Mouse (Mus musculus): ENCODE measurements around the gene Rho. TPM values are rescaled to one million over a fixed set of nuclear protein-coding genes. Genes with fewer than 3 reads are reported as not detected.

Rho gene
- polyA plus RNA-seq, 1 experiment from 2014 or later, result not detected

- Histone ChIP-seq H3K9me3 (replicated peaks; ENCODE audit: control insufficient read depth, low read length) (no peaks in the 10 kb centered on the region), H3K36me3 (ENCODE audit: control insufficient read depth, insufficient read depth) (no peaks in the 10 kb centered on the region), H3K27ac (ENCODE audit: low read length) (peak overlapping the region; percentile 14; the same call in 1 of the 2 replicates), H3K9ac (ENCODE audit: low read depth, low read length) (no peak overlapping the region), H3K4me2 (ENCODE audit: low read depth, low read length) (no peak overlapping the region), H3K4me3 (ENCODE audit: low read depth, low read length) (no peak overlapping the region), H3K4me1 (ENCODE audit: control insufficient read depth, low read depth, low read length) (peaks cover 7% of the 10 kb centered on the region), H3K27me3 (ENCODE audit: control insufficient read depth, insufficient read depth, low read depth, low read length) (no peaks in the 10 kb centered on the region)
- 15% methylated on average over 3 of the region's 3 CpGs for WGBS (ENCODE audit: insufficient replicate concordance)
- no peak for ATAC-seq (ENCODE audit: low read depth)
These were observed 22.5 kb upstream of the Rho start for GRCm38 (mm10) chr6:115909052-115909451.

- no peaks in the 10 kb centered on the region for H3K36me3 ChIP-seq (ENCODE audit: control insufficient read depth, insufficient read depth)
- H3K9me3 ChIP-seq (replicated peaks; ENCODE audit: control insufficient read depth, low read length), result no peaks in the 10 kb centered on the region
- ATAC-seq (ENCODE audit: low read depth), result peak; percentile 47
- peaks cover 7% of the 10 kb centered on the region for H3K4me1 ChIP-seq (ENCODE audit: control insufficient read depth, low read depth, low read length)
- H3K27me3 ChIP-seq (ENCODE audit: control insufficient read depth, insufficient read depth, low read depth, low read length), result no peaks in the 10 kb centered on the region
- H3K9ac ChIP-seq (ENCODE audit: low read depth, low read length), result no peak overlapping the region
- H3K4me3 ChIP-seq (ENCODE audit: low read depth, low read length), result no peak overlapping the region
- WGBS (ENCODE audit: insufficient replicate concordance), result 30% methylated on average over 8 of the region's 8 CpGs
- H3K4me2 ChIP-seq (ENCODE audit: low read depth, low read length), result no peak overlapping the region
- no peak overlapping the region for H3K27ac ChIP-seq (ENCODE audit: low read length)
These were observed 21.6 kb upstream of the Rho start for GRCm38 (mm10) chr6:115909940-115910339.

- Histone ChIP-seq H3K36me3 (ENCODE audit: control insufficient read depth, insufficient read depth) (no peaks in the 10 kb centered on the region), H3K4me2 (ENCODE audit: low read depth, low read length) (no peak overlapping the region), H3K4me1 (ENCODE audit: control insufficient read depth, low read depth, low read length) (peaks cover 7% of the 10 kb centered on the region), H3K4me3 (ENCODE audit: low read depth, low read length) (no peak overlapping the region), H3K9me3 (replicated peaks; ENCODE audit: control insufficient read depth, low read length) (no peaks in the 10 kb centered on the region), H3K9ac (ENCODE audit: low read depth, low read length) (no peak overlapping the region), H3K27ac (ENCODE audit: low read length) (no peak overlapping the region), H3K27me3 (ENCODE audit: control insufficient read depth, insufficient read depth, low read depth, low read length) (no peaks in the 10 kb centered on the region)
- ATAC-seq (ENCODE audit: low read depth), result no peak
- 58% methylated on average over 6 of the region's 6 CpGs for WGBS (ENCODE audit: insufficient replicate concordance)
These were observed 19.8 kb upstream of the Rho start for GRCm38 (mm10) chr6:115911763-115912162.

GRCm38 (mm10) chr6:115913482-115913881, 18.1 kb upstream of the Rho start:
- no peaks in the 10 kb centered on the region for H3K36me3 ChIP-seq (ENCODE audit: control insufficient read depth, insufficient read depth)
- no peak overlapping the region for H3K4me3 ChIP-seq (ENCODE audit: low read depth, low read length)
- no peak overlapping the region for H3K9ac ChIP-seq (ENCODE audit: low read depth, low read length)
- no peak for ATAC-seq (ENCODE audit: low read depth)
- WGBS (ENCODE audit: insufficient replicate concordance), result 75% methylated on average over 10 of the region's 10 CpGs
- no peaks in the 10 kb centered on the region for H3K27me3 ChIP-seq (ENCODE audit: control insufficient read depth, insufficient read depth, low read depth, low read length)
- H3K9me3 ChIP-seq (replicated peaks; ENCODE audit: control insufficient read depth, low read length), result no peaks in the 10 kb centered on the region
- no peak overlapping the region for H3K27ac ChIP-seq (ENCODE audit: low read length)
- peaks cover 3% of the 10 kb centered on the region for H3K4me1 ChIP-seq (ENCODE audit: control insufficient read depth, low read depth, low read length)
- H3K4me2 ChIP-seq (ENCODE audit: low read depth, low read length), result no peak overlapping the region

GRCm38 (mm10) chr6:115914511-115915202, 16.9 kb upstream of the Rho start:
- H3K27me3 ChIP-seq (ENCODE audit: control insufficient read depth, insufficient read depth, low read depth, low read length), result no peaks in the 10 kb centered on the region
- no peak overlapping the region for H3K4me3 ChIP-seq (ENCODE audit: low read depth, low read length)
- ATAC-seq (ENCODE audit: low read depth), result no peak
- H3K9me3 ChIP-seq (replicated peaks; ENCODE audit: control insufficient read depth, low read length), result no peaks in the 10 kb centered on the region
- H3K9ac ChIP-seq (ENCODE audit: low read depth, low read length), result no peak overlapping the region
- H3K4me1 ChIP-seq (ENCODE audit: control insufficient read depth, low read depth, low read length), result no peaks in the 10 kb centered on the region; the same call in 1 of the 2 replicates
- 78% methylated on average over 15 of the region's 15 CpGs for WGBS (ENCODE audit: insufficient replicate concordance)
- no peak overlapping the region for H3K4me2 ChIP-seq (ENCODE audit: low read depth, low read length)
- no peaks in the 10 kb centered on the region for H3K36me3 ChIP-seq (ENCODE audit: control insufficient read depth, insufficient read depth)
- no peak overlapping the region for H3K27ac ChIP-seq (ENCODE audit: low read length)

GRCm38 (mm10) chr6:115915601-115916445, 15.7 kb upstream of the Rho start:
- Histone ChIP-seq H3K27ac (ENCODE audit: low read length) (no peak overlapping the region), H3K4me3 (ENCODE audit: low read depth, low read length) (no peak overlapping the region), H3K9ac (ENCODE audit: low read depth, low read length) (no peak overlapping the region), H3K36me3 (ENCODE audit: control insufficient read depth, insufficient read depth) (no peaks in the 10 kb centered on the region), H3K27me3 (ENCODE audit: control insufficient read depth, insufficient read depth, low read depth, low read length) (no peaks in the 10 kb centered on the region), H3K9me3 (replicated peaks; ENCODE audit: control insufficient read depth, low read length) (no peaks in the 10 kb centered on the region), H3K4me1 (ENCODE audit: control insufficient read depth, low read depth, low read length) (no peaks in the 10 kb centered on the region; the same call in 1 of the 2 replicates), H3K4me2 (ENCODE audit: low read depth, low read length) (no peak overlapping the region)
- no peak for ATAC-seq (ENCODE audit: low read depth)
- WGBS (ENCODE audit: insufficient replicate concordance), result 51% methylated on average over 17 of the region's 17 CpGs

GRCm38 (mm10) chr6:115916611-115917010, 14.9 kb upstream of the Rho start:
- Histone ChIP-seq H3K4me1 (ENCODE audit: control insufficient read depth, low read depth, low read length) (no peaks in the 10 kb centered on the region; the same call in 1 of the 2 replicates), H3K27ac (ENCODE audit: low read length) (no peak overlapping the region), H3K36me3 (ENCODE audit: control insufficient read depth, insufficient read depth) (no peaks in the 10 kb centered on the region), H3K9ac (ENCODE audit: low read depth, low read length) (no peak overlapping the region), H3K27me3 (ENCODE audit: control insufficient read depth, insufficient read depth, low read depth, low read length) (no peaks in the 10 kb centered on the region), H3K4me2 (ENCODE audit: low read depth, low read length) (no peak overlapping the region), H3K4me3 (ENCODE audit: low read depth, low read length) (no peak overlapping the region), H3K9me3 (replicated peaks; ENCODE audit: control insufficient read depth, low read length) (no peaks in the 10 kb centered on the region)
- 74% methylated on average over 5 of the region's 5 CpGs for WGBS (ENCODE audit: insufficient replicate concordance)
- ATAC-seq (ENCODE audit: low read depth), result no peak

- WGBS (ENCODE audit: insufficient replicate concordance), result 48% methylated on average over 1 of the region's 1 CpGs
- no peaks in the 10 kb centered on the region for H3K36me3 ChIP-seq (ENCODE audit: control insufficient read depth, insufficient read depth)
- H3K4me1 ChIP-seq (ENCODE audit: control insufficient read depth, low read depth, low read length), result no peaks in the 10 kb centered on the region; the same call in 1 of the 2 replicates
- no peak overlapping the region for H3K4me3 ChIP-seq (ENCODE audit: low read depth, low read length)
- no peak overlapping the region for H3K4me2 ChIP-seq (ENCODE audit: low read depth, low read length)
- no peak overlapping the region for H3K9ac ChIP-seq (ENCODE audit: low read depth, low read length)
- no peak for ATAC-seq (ENCODE audit: low read depth)
- H3K27me3 ChIP-seq (ENCODE audit: control insufficient read depth, insufficient read depth, low read depth, low read length), result no peaks in the 10 kb centered on the region
- no peak overlapping the region for H3K27ac ChIP-seq (ENCODE audit: low read length)
- H3K9me3 ChIP-seq (replicated peaks; ENCODE audit: control insufficient read depth, low read length), result no peaks in the 10 kb centered on the region
These were observed 12.9 kb upstream of the Rho start for GRCm38 (mm10) chr6:115918615-115919014.

- Histone ChIP-seq H3K9ac (ENCODE audit: low read depth, low read length) (no peak overlapping the region), H3K4me2 (ENCODE audit: low read depth, low read length) (no peak overlapping the region), H3K27me3 (ENCODE audit: control insufficient read depth, insufficient read depth, low read depth, low read length) (no peaks in the 10 kb centered on the region), H3K4me3 (ENCODE audit: low read depth, low read length) (no peak overlapping the region), H3K27ac (ENCODE audit: low read length) (no peak overlapping the region), H3K36me3 (ENCODE audit: control insufficient read depth, insufficient read depth) (no peaks in the 10 kb centered on the region), H3K4me1 (ENCODE audit: control insufficient read depth, low read depth, low read length) (no peaks in the 10 kb centered on the region; the same call in 1 of the 2 replicates), H3K9me3 (replicated peaks; ENCODE audit: control insufficient read depth, low read length) (no peaks in the 10 kb centered on the region)
- no peak for ATAC-seq (ENCODE audit: low read depth)
- WGBS (ENCODE audit: insufficient replicate concordance), result 72% methylated on average over 5 of the region's 5 CpGs
These were observed 11.7 kb upstream of the Rho start for GRCm38 (mm10) chr6:115919876-115920275.
